Mouse (Mus musculus) layer of hippocampus, adult 8-10 months (tissue): ENCODE measurements around the gene Kcnq1. TPM values are rescaled to one million over a fixed set of nuclear protein-coding genes. Genes with fewer than 3 reads are reported as not detected.
A peak's percentile ranks its signal among the peaks of the same experiment; 100 is the strongest.

Experiments
- DNase-seq, 2 experiments: peaks; one replicate each; pipeline ENCODE4 v3.0.0; 2022; ENCODE audit warnings: low spot score in 2 of 2
- total RNA-seq, 4 experiments: library from RNA; stranded (reverse); gene quantifications; 2 replicates each; pipeline ENCODE4 v1.2.4; 2022

Gene Kcnq1
- total RNA-seq, 4 experiments from 2014 or later = 0.61 to 1.2 (median 0.83) TPM

GRCm38 (mm10) chr7:143132815-143133214 lies 26.7 kb downstream of the Kcnq1 start:
- DNase-seq = no peak

DNA sequence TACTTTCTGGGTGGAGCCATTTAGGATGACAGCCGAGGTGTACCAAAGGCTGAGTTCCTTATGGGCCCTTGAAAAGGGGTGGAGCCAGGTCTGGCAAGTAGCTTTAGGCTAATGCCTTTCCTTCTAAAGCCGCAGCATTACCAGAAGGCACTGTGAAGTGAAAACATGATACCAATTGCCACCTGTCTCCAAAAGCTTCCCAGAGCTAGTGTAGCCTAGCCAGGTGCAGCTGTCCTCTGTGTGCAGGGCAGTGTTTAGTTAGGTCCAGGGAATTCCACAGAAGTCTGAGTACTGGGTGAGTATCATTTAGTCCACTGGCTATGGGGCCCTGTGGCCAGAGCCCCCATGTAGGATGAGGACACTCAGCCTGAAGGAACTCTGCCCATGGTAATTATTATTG lies 30.0 kb downstream of the Kcnq1 start:
- DNase-seq = no peak

GRCm38 (mm10) chr7:143136561-143136960 lies 30.4 kb downstream of the Kcnq1 start:
- DNase-seq = no peak

DNA sequence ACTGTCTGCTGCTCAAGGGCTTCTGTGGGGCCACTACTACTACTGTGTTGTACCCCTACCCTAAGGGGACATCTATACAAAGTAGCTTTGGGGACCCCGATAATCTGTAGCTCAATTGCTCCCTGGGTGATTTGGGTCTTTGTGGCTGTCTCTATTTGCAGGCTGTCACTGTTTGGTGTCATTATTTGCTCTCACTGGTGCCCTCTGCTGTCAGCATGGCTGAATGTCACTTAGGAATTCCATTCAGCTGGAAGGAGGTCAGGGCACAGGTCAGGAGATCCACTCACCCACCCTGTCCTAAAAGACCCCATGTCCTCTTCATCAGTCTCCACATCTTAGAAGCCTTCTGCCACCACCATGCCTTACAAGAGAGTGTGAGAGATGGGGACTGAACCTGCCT lies 32.6 kb downstream of the Kcnq1 start:
- DNase-seq = peak in 1 of 2 experiments; percentile 56

DNA sequence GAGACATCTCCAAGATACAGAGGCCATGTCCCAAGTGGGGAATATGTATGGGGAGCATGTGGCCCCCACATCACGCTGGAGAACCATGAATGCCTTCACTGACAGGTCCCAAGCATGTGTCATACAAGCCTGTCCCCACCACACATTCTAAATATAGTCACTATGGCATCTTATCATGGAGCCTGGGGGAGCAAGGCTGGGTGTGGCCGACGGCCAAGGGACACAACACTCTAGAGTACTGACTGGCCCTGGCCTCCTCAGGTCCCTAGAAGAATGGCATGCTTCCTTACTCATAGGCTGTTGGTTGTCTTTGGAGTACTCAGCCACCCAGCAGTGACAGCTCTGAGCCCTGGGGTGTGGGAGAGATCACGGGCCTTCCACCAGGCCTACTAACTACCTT lies 33.8 kb downstream of the Kcnq1 start:
- no peak for DNase-seq

- DNase-seq = no peak
Measured at GRCm38 (mm10) chr7:143142680-143143079, 36.5 kb downstream of the Kcnq1 start.

GRCm38 (mm10) chr7:143147015-143147414 lies 40.9 kb downstream of the Kcnq1 start:
- DNase-seq = no peak

DNA sequence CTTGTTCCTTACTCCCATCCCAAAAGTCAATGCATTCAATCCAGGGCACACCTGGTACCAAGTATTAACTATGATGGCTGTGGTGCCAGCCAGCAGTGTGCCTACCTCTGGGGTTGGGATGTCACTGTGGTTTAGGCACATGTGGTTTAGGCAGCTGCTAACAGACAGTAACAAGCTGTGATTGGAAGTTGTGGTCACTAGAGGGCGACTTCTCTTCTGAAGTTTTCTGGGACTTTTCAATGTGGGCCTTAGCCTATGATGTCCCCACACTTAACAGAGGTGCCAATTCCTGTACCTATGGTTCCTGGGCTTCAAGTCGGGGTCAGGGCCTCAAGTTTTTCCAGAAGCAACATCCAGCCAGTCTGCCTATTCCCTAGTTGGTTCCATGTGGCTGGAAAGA lies 45.0 kb downstream of the Kcnq1 start:
- DNase-seq = no peak

DNA sequence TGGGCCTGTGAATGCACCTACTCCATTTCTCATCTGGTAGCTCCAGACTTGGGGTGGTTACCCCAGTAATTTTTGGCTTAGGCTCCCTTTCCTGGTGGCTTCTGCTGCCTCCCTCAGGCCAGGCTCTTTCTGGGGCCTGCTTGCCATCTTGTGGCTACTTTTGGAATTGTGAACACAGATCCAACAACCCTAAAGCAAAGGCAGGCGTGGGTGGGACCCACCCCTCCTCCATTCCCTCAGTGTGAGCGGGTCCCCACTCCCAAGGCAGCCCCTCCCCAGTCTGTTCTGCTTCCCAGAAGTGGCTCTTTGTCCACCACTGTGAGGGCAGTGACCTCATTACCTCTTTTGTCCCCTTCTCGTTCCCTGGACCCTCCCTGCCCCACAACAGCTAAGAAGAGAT lies 46.2 kb downstream of the Kcnq1 start:
- no peak for DNase-seq

DNA sequence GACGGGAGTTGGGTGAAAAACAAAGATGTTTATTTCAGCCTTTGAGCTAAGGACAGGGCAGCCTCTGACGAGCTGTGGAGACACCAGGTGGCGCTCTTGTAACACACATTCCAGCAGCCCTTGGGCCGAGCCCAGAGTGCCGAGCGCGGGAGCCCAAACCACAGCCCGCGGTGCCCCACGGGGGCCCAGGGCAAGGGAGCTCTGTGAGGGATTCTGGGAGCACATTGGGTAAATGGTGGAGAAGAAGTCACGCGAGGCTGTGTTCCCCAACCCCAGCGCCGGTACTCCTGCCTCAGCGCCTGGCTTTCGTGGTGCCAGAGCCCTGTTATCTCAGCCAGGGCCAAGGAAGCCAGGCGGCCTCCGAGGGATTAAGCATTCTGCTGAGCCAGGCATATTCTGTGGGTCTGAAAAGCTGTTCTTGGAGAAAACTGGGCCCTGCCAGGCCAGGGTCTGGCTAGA lies 47.8 kb downstream of the Kcnq1 start:
- peak; percentile 36 to 87 for DNase-seq

DNA sequence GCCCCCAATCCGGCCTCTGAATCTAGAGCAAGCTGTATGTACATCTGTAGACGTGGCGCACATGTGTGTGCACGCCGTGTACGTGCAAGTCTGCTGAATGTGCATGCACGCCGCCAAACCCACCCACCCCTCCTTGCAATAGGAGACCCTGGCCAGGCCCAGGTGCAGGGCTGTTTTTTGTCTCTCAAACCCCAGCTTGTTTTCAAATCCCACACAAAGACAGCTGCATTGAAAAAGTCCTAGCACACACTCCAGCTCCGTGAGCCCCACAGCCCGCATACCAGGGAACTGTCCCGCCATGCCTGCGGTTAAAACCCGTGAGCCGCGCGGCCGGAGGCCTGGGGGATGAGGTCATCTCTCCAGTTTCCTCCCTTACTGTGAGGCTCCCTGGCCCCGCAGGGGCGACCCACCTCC lies 48.3 kb downstream of the Kcnq1 start:
- no peak for DNase-seq

DNA sequence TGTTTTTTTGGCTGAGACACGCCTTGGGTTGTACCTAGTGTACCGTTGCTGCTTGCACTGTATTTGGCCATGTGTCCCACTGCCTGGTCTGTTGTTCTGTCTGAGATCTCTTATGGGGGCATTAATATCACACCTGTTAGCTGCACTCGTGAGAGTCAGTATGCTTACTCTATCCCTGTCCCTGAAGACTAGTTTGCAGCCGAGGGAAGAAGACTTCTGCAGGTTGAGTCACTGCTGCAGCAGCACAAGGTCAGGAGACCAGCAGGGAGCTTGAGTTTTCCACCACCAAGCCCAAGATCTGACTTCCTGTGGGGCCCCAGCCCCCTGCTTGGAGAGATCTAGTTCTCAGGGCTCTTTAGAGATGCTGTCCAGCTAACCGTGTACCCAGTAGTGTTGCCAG lies 49.1 kb downstream of the Kcnq1 start:
- DNase-seq = no peak

DNA sequence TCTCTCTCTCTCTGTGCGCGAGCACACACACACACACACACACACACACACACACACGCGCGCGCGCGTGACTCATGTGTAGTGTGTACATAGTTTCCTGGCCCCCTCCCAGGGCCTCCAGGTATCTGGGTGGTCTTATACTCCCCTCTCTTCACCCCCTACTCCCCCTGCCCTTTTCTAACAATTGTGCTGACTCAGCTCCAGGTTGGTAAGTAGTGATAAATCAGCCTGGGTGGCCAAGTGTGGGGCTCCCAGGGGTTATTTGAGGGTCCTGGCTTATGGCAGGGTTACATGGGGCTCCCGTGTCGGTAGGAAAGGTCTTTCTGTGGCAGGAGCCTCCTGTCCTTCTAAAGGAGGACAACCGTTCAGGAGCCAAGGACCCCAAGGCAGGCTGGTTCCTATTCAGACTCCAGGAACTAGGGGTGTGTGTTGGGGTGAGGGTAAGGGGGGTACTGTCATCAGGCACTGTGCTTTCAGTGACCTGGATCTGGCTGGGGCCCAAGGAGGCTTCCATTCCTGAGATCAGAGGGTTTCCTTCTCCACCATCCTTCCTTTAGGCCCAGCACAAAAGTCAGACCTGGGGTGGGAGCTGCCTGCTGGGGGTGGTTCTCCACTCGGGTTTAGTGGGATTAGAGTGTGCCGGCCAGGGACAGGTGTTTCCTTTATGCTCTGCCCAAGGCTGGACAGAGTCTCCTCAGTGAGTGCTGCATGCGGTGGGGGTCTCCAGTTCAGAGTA lies 52.7 kb downstream of the Kcnq1 start:
- DNase-seq = no peak

DNA sequence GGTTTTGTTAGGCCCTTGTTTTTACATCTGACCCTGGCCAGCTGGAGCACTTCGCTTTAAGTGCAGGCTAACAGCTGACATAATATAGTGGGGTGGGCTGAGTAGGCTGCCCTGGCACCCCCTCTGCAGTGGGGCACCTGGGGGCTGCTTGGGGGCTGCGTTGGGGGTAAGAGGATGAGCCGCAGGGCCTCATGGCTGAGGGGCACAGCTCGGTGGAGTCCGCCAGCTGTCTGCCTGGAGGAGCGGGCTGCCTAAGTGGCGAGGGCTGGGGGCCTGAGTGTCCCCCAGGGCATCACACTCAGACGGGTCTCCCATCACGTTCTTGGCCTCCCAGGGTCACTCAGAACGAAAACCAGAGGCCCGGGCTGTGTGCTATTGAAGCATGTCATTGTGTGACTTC lies 53.3 kb downstream of the Kcnq1 start:
- DNase-seq = no peak

DNA sequence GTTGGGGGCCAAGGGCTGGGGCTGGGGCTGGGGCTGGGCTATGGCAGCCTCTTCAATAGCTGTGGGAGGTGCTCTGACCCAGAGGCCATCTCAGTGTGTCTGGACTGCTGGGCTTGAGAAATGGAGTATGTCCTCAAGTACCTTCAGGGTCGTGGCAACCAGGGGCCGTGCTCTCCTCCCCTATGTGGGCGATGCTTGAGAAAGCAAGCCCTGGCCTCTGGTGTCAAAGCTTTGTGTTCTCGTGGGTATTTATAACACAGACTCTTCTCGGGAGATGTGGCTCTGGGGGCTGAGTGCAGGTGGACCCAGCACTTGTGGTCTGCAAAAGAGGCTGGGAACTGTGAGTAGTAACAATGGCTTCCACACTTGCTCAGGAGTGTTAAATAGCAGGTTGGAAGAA lies 53.9 kb downstream of the Kcnq1 start:
- no peak for DNase-seq

DNA sequence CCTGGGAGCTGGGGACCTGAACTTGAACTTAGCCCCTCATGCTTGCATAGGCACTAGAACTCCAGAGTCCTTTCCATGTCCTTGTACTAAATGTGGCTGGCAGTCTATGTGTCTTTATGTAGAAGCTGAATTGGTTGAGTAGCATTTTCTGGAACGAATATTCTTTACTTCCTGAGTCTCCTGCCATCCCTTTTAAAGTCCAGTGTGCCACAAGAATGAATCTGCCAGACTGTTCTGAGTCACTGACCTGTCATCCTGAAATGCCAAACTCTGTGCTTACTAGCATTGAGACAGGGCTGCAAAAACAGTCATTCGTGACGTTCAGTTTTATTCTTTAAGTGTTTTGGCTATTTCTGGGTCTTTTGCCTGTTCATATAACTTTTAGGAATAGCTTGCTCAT lies 55.9 kb downstream of the Kcnq1 start:
- no peak for DNase-seq

- no peak for DNase-seq
Measured at GRCm38 (mm10) chr7:143164074-143164473, 57.9 kb downstream of the Kcnq1 start.

- peak; percentile 19 to 24 for DNase-seq
Measured at GRCm38 (mm10) chr7:143165687-143166265, 59.6 kb downstream of the Kcnq1 start.

- no peak for DNase-seq
Measured at GRCm38 (mm10) chr7:143167275-143167674, 61.1 kb downstream of the Kcnq1 start.

DNA sequence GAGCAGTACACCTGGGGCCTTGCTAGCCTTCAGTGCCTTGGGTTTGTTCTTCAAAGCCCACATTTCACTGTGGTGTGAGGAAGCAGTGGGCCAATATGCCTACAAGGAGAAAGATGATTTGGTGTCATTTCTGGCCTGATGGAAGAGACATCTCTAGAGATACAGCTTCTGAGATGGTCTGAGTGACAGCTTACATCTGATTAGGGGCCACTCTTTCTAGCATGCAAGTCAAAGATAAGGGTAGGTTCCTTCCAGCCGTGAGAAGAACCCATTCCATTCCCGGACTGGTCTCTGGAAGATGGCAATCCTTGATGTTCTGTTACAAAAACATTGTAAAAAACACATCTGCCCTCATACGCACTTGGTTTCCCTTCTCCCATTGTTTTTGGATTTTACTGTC lies 63.2 kb downstream of the Kcnq1 start:
- DNase-seq = no peak

- DNase-seq = no peak
Measured at GRCm38 (mm10) chr7:143172914-143173547, 66.9 kb downstream of the Kcnq1 start.

GRCm38 (mm10) chr7:143174633-143175032 lies 68.5 kb downstream of the Kcnq1 start:
- peak; percentile 26 to 30 for DNase-seq

GRCm38 (mm10) chr7:143178831-143179230 lies 72.7 kb downstream of the Kcnq1 start:
- DNase-seq = no peak
